Mouse (Mus musculus) lung, postnatal 25 days (tissue): ENCODE measurements around the gene Vsig2.

Experiments used
- DNase-seq: peaks from one replicate; pipeline ENCODE4 v3.0.0; 2022; ENCODE audit warnings: low spot score

Gene Vsig2

GRCm38 (mm10) chr9:37536851-37537250, 2.2 kb upstream of the Vsig2 start:
- no peak for DNase-seq

GRCm38 (mm10) chr9:37537658-37538250, 1.3 kb upstream of the Vsig2 start:
- DNase-seq, result peak; percentile 16

DNA sequence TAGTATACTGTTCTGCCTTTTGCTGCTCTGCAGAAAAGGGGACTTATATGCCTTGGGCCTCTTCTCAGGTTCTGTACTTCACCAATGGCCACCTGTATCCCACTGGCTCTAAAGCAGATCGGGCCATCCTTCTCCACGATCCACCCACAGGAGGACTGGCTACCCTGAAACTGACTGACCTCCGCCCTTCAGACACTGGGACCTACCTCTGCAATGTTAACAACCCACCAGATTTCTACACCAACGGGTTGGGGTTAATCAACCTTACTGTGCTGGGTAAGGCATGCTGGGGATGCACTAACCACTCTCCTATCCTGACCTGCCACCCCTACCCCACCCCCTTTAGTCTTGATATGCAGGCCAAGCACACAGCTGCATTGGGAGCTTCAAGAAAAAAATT, 1.2 kb downstream of the Vsig2 start:
- DNase-seq, result no peak

DNA sequence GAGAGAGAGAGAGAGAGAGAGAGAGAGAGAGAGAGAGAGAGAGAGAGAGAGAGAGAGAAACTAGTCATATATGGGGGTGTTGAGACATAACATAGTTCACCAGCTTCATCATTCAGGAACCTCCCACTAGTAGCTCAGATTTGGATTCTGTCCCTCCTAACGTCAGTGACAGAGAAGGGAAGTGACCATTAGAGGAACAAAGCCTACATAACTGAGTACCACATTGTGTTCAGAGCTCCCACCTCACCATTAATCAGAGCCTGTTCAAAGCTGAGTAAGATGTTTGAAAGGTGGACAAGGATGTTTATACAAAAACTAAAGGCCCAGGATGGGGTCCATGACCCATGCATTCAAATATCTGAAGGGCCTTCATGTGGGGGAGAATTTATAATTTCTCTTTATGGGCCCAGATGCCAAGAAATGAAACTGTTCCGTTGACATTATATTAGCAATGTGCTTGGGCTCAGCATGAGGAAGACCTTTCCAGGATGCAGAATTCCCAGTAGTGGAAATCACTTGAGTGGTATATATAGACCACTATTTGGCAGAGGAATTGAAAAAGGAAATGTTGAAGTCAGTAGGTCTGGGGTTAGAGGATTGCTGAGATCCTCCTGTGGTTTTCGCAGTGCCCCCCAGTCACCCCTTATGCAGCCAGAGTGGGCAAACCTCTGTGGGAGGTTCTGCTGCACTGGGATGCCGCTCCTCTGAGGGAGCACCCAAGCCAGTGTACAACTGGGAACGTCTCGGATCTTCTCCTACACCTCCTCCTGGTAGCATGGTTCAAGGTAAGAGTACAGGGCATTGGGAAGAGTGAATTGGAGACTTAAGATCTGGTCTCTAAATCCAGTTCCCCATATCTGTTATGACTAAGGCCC, 1.9 kb downstream of the Vsig2 start:
- DNase-seq, result peak; percentile 21

- peak; percentile 21 for DNase-seq
Measured at GRCm38 (mm10) chr9:37541851-37542642, 3.0 kb downstream of the Vsig2 start.

DNA sequence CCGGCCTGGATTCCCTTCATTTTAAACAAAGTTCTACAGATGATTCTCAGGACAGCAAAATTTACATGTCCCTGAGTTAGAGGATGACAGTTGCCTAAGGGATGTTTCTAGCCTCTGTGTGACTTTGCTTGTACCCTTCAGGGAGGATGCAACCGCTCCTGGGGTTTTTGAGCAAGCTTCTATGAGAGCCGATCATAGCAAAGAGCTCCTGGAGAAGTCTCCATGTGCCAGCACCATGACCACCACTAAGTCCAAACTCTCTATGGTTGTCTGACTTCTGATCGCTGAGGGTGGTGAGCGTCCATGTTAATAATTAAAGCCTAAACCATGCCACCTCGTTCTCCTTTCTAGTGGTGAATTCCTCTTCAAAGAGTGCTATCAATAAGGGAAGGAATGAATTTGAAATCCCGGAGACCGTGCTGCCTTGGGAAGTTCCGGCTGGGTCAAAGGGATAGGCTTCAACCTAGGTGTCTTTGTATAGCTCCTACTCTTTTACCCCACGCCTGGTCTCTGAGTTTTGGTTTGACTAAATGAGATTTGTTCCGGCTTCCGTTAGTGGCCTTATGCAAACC, 4.9 kb downstream of the Vsig2 start:
- no peak for DNase-seq

GRCm38 (mm10) chr9:37544447-37545165, 5.6 kb downstream of the Vsig2 start:
- peak; percentile 67 for DNase-seq

DNA sequence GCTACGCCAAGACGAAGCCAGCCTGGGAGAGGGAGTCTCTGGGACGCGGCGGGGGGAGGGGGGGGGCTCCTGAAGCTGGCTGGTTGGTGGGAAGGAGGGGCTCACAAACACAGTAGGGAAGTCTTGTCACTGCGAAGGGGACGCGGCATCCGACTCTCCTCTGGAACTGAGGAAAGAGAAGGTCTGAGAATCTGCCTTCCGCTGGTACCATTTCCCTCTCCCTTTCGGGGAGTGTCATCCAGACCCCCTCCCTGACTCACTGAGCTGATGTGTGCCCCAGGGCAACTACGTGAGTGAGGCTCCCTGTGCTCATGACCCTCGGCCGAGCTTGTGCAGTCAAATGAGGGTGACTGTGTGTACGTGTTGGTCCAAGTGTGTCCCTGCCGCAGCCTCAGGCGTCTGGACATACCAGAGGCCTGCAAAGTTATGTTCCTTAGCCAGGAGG, 6.1 kb downstream of the Vsig2 start:
- DNase-seq, result no peak

DNA sequence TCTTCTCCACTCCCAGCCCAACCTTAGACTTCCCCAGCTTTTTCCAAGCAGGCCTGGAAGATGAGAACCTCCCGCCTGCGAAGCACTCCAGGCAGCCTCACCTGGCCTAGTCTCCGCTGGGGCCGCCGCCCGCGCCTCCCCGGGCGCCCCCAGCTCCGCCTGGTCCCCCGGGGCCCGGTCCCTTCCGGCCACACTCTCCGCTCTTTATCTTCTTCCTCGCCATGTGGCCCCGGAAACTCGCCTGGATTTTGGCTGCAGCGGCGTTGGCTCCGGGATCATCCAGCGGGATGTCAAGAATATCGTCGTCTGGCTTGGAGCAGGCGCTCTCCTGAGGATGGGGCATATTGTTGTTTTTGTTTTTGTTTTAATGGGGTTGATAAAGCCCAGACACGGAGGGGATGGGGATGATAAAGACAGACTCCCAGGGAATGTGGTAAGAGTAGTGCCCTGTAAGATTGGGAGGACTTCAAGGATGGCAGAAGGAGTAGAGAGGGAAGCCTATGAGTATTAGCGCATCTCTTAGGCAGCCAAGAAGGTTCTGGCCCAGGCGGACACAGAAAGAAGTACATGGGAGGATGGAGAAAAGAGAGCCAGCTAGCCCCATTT, 6.9 kb downstream of the Vsig2 start:
- no peak for DNase-seq

DNA sequence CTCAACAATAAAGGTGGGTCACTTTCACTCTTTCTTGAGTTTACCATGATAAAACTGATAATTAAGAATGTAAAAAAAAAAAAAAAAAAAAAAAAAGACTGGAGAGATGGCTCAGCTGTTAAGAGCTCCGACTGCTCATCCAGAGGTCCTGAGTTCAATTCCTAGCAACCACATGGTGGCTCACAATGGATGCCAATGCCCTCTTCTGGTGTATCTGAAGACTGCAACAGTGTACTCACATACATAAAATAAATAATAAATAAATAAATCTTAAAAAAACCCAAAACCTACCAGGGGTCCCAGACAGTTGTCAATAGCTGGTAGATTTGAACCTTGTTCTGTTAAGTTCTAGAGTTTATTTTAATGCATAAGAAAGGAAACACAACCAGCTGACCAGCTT, 7.8 kb downstream of the Vsig2 start:
- DNase-seq, result no peak

GRCm38 (mm10) chr9:37550435-37550834, 11.4 kb downstream of the Vsig2 start:
- no peak for DNase-seq

- no peak for DNase-seq
Measured at GRCm38 (mm10) chr9:37551751-37552531, 12.9 kb downstream of the Vsig2 start.

DNA sequence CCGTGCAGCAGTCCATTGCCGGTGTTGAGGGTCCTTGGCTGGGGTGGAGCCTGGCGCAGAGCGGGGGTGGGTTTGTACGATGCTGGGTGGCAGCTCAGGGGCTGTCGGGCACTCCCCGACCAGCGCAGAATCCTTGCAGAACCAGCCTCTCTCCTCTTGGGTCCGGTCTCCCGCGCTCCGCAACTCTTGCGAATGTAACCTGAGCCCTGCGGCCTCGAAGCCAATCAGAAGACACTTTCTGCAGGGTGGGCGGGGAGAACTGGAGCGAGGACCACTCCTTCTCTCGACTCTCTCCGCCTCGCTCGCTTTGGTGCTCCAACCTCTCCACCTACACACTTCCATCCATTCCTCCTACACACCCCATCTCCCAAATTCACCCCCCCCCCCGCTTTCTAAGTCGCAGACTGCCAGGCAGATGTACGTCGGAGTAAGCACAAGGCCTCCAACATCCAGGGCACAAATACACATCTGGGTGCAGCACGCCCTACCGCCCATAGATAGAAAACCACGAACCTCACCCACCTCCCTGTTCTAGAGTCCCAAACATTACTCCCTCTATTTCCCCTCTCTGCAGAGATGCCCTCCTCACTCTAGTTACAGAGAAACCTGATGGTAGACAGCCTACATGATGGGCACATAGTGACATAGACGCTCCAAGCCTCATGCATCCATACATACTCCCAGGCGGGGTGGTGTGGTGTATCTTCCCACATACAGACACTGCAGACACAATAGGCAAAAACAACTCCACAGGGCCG, 13.7 kb downstream of the Vsig2 start, which contains the start of gene Nrgn:
Nrgn (minus strand) TSS at position 369 of the 758 bp plus-strand sequence.
- DNase-seq, result peak; percentile 90

DNA sequence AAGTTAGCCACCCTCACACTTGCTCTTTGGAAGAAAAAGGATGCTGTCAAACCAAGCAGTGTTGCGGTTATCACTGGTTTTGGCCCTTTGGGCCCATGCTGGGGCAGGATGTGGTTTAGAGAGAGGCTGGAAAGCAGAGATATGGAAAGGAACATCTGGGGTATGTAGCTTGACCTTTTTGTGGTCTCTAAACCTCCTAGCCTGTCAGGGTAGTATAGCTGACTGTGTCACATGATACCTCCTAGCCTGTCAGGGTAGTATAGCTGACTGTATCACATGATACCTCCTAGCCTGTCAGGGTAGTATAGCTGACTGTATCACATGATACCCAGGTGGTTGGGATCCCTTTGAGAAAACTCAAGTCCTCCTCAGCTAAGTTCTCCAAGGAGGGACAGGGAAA, 15.2 kb downstream of the Vsig2 start:
- no peak for DNase-seq

DNA sequence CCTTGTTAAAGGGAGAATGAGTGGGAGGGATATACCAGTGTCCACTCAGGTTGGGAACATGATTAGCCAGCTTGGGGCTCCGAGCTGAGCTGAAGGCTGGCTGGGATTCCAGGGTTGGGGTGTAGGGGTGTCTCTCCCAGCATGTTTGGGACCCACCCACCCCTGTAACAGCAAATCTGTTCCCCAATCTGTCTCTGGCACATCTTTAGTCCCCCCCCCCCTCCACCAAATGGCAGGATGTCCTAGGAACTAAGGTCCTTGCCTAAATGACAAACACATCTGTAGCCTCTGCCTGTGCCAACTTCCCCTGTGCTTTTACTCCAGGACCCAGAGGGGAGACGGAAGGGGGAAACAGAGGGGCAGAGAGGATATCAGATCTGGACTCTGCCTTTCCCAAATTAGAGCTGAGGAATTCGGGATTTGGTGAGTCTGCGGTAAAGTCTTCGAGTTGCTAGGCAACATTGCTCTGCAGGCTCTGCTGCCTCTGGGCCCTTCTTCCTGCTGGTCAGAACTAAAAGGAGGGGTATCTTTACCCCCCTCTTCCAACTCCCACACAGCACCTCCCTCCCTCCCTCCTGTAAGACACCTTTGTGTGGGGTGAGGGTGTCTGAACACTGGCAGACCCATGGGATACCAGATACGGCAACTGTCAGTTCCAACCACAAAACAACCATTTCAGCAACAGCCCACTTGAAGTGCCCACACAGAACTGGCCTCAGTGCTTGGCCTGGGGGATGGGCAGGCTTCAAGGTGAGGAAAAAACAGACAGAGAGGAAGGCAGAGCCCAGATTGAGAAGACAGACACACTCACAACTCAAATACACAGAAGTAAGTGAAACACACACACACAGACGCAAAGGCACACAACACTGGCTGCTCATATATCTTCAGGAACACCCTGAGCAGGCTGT, 16.0 kb downstream of the Vsig2 start, which contains the start of gene Siae:
Siae (plus strand) TSS at position 861 of the 911 bp plus-strand sequence.
- DNase-seq, result no peak

GRCm38 (mm10) chr9:37556366-37556765, 17.3 kb downstream of the Vsig2 start:
- no peak for DNase-seq

DNA sequence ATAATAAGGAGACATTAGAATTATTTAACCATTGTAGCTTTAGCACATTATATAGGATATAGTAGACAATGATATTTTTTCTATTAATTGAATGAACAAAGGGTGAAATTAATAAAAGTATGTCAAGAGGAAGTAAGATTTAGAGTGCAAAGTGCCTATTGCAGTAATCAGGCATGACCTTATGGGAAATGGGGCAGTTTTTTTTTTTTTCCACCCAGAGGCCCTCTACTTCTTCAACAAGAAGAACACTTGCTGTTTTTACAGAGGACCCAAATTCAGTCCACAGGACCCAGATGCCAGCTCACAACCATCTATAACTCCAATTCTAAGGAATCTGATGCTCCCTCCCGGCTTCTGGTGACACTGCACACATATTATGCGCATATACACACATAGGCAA, 21.6 kb downstream of the Vsig2 start:
- DNase-seq, result no peak

DNA sequence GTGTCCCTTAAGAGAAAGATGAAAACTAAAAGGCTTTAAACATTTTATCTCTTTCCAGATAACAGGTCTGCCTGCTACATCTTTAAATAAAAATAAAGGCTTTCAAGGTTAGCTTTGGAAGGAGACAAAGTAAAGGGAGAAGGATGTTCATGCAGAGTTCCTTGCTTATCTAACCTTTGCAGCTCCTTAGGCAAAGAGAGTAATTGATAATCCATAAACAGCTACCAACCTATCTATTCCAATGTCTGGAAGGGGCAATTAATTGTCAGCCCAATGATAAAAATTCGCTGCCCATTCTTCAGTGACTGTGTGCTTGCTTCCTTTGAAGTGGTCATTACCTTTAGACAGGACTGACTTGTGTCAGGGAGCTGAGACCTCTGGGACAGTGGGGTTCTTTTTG, 24.8 kb downstream of the Vsig2 start:
- no peak for DNase-seq
